Mouse (Mus musculus) small intestine, adult 2 months (tissue): ENCODE results near the gene 1700025G04Rik. TPM values are rescaled to one million over a fixed set of nuclear protein-coding genes. Genes with fewer than 3 reads are reported as not detected.
A peak's percentile ranks its signal among the peaks of the same experiment; 100 is the strongest.

Experiments
- H3K27ac ChIP-seq: fragments of 200-500 bp; 2 replicates; pipeline ENCODE4 v1.5.1; 2012; ENCODE audit warnings: low read depth, low read length, control low read depth, inconsistent platforms; ENCODE audit not compliant: insufficient read depth
- H3K27me3 ChIP-seq: fragments of 200-500 bp; 2 replicates; pipeline ENCODE4 v1.6.1; 2012; ENCODE audit warnings: mild to moderate bottlenecking, moderate library complexity, low read length, inconsistent platforms; ENCODE audit not compliant: control insufficient read depth, insufficient read depth
- H3K36me3 ChIP-seq: fragments of 200-500 bp; 2 replicates; pipeline ENCODE4 v1.6.1; 2012; ENCODE audit warnings: mild to moderate bottlenecking, low read length, control low read depth, inconsistent platforms; ENCODE audit not compliant: control insufficient read depth, insufficient read depth
- H3K4me1 ChIP-seq: fragments of 200-500 bp; 2 replicates; pipeline ENCODE4 v1.6.1; 2012; ENCODE audit warnings: low read length, inconsistent platforms, mixed read lengths; ENCODE audit not compliant: control insufficient read depth, insufficient read depth, insufficient read length
- H3K4me3 ChIP-seq: fragments of 200-500 bp; 2 replicates; pipeline ENCODE4 v1.5.1; 2012; ENCODE audit warnings: low read depth, mild to moderate bottlenecking, control low read depth, inconsistent platforms, low read length, moderate library complexity
- CTCF ChIP-seq: fragments of 200-500 bp; IDR thresholded peaks from 2 replicates; pipeline ENCODE4 v1.5.1; 2012; ENCODE audit warnings: low read depth, mild to moderate bottlenecking, control low read depth, inconsistent platforms, low read length, moderate library complexity, mixed read lengths; ENCODE audit not compliant: insufficient replicate concordance, insufficient read length; ENCODE audit errors: extremely low read depth
- POLR2A ChIP-seq: fragments of 200-500 bp; IDR thresholded peaks from 2 replicates; pipeline ENCODE4 v1.6.1; 2012; ENCODE audit warnings: low read depth, mild to moderate bottlenecking, control low read depth, inconsistent platforms, low read length, moderate library complexity
- WGBS: fragments of 180-500 bp; shearing (Covaris S2); methylation state at CpG from one replicate; pipeline ENCODE4 v1.1.7; 2018; 5-methylcytosine and 5-hydroxymethylcytosine counted together
- polyA plus RNA-seq: library from polyadenylated mRNA; depleted of rRNA; stranded (reverse); fragments of >200 nt; gene quantifications from 2 replicates; pipeline ENCODE4 v1.2.3, GENCODE M21; 2012

1700025G04Rik gene
- polyA plus RNA-seq, 1 experiment: 1.8 TPM

DNA sequence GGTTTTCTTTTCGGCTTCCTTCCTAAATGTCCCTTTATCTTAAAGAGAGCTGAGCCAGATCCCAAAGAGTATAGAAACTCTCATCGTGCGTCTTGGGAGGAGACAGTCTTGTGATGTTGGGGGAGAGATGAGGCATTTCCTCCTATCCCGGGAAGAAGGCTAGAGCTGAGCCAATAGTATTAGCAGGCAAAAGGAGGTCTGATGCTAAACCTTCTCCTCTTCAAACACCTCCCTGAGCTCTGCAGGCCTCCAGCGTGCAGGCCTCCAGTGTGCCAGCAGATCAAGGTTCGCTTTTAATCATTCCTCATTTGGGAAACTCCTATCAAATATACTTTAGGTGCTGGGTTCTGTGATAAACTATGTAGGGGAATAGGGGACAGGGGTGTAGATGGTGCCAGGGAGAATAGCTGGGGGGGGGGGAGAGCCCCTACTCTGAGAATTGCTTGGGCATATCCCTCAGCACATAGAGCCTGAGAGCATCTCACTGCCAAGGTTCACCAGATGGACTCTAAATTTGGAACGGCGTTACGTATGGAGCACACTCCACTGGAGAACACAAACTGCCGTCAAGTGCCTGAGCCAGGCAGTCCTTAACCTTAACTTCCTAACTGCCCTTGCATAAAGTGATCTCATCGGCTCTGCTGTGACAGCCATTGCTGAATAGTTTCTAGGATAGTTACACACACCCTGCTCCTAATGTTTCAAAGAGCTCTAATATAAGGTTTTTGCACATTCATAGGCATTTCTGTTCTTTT, 103.7 kb downstream of the 1700025G04Rik start:
- Histone ChIP-seq H3K36me3 (no peaks in the 10 kb centered on the region), H3K4me1 (peaks cover 27% of the 10 kb centered on the region; the same call in 1 of the 2 replicates), H3K4me3 (no peak overlapping the region), H3K27ac (no peak overlapping the region), H3K27me3 (no peaks in the 10 kb centered on the region)
- WGBS: 63% methylated on average over 11 of the region's 11 CpGs
- no peak for TF ChIP-seq POLR2A
- TF ChIP-seq CTCF: no peak

DNA sequence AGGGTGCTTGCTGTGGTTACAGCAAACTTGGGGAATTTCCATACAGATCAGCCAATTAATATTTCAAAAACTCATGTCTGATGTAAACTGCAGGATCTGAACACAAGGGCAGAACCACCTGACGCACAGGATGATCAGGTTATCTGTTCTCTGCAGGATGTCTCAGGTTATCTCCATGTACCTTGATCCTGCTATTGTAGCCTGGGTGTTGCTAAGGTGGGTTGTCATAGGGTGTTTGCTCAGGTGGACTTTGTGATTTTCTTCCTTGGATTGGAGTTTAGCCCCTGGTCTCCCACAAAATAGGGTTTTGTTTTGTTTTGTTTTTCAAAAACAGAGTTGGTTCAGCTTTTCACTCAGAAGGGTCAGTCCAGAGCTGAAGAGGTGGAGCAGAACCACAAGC, 104.9 kb downstream of the 1700025G04Rik start:
- WGBS: 47% methylated on average over 1 of the region's 1 CpGs
- no peak for TF ChIP-seq CTCF
- no peak for TF ChIP-seq POLR2A
- peak overlapping the region; percentile 63; the same call in 1 of the 2 replicates for H3K27ac ChIP-seq
- H3K36me3 ChIP-seq: no peaks in the 10 kb centered on the region
- peaks cover 22% of the 10 kb centered on the region; the same call in 1 of the 2 replicates for H3K4me1 ChIP-seq
- no peak overlapping the region for H3K4me3 ChIP-seq
- no peaks in the 10 kb centered on the region for H3K27me3 ChIP-seq

DNA sequence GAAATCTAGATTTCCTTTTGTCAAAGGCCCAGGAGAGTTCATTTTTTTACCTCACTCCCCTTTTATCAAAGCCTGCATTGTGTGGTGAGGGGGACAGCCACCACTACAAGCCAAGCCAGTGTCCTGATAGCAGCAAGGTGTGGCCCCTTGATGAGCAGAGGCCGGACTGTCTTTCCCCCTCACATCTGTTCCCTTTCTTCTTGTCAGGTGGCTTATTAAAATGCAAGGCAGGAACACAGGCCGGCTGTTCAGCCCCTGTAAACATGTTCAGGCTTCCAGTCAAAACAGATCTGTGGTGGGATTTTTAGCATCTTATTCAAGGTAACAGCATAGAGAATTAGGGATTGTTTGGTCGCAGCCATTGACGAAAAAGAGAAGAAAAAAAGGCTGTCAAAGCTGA, 105.9 kb downstream of the 1700025G04Rik start:
- no peaks in the 10 kb centered on the region for H3K27me3 ChIP-seq
- no peaks in the 10 kb centered on the region; the same call in 1 of the 2 replicates for H3K36me3 ChIP-seq
- no peak overlapping the region for H3K27ac ChIP-seq
- peaks cover 16% of the 10 kb centered on the region; the same call in 1 of the 2 replicates for H3K4me1 ChIP-seq
- 76% methylated on average over 4 of the region's 4 CpGs for WGBS
- TF ChIP-seq CTCF: no peak
- no peak for TF ChIP-seq POLR2A
- no peak overlapping the region for H3K4me3 ChIP-seq

DNA sequence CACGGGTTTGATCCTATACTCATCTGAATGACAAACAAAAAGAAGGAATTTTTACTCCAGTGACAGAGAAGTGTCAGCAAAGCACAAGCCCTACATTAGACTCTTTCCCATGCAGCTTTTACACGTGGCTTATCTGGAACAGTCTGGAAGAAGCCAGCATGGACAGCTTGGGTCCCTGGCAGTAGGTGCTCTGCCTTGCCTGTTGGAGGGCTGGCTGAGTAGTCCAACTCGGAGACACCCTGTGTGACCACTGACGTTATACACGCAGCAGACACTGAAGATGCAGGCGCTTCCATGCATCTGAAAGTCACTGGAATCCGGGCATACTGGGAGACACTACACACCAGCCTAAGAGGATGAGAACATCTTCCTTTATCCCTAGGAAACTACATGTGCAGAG, 109.4 kb downstream of the 1700025G04Rik start:
- H3K27me3 ChIP-seq: no peaks in the 10 kb centered on the region
- TF ChIP-seq CTCF (no peak), POLR2A (no peak)
- H3K36me3 ChIP-seq: no peaks in the 10 kb centered on the region; the same call in 1 of the 2 replicates
- H3K4me1 ChIP-seq: peaks cover 5% of the 10 kb centered on the region; the same call in 1 of the 2 replicates
- 77% methylated on average over 7 of the region's 7 CpGs for WGBS
- H3K4me3 ChIP-seq: no peak overlapping the region
- H3K27ac ChIP-seq: no peak overlapping the region

DNA sequence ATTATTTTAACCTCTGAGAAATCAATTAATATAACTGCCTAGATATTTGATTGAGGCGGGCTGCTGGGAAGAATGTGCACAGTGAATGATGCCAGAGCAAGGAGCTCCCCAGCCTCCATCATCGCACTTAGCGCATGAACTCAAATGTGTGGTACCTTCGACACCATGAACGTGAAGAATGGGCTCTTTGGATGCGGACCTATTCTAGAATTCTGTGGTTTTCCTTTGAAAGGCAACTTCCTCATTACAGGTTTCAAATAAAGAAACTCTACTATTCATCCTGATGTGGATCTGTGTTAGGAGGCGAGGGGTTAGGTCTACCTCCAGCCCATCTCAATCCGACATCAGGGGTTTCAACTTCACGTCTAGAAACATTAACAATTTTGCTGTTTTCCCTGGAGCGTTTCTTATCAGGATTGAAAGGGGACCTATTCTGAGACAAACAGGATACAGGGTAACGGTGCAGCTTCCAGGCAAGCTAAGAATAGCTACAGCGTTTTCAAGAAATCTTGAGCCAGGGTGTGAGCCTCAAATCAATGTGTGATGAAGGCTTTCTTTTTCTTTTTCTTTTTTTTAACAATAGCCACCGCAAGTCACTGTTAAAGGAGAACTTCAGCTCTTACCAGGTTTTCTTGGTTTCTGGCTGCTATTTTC, 110.0 kb downstream of the 1700025G04Rik start:
- Histone ChIP-seq H3K27ac (no peak overlapping the region), H3K36me3 (no peaks in the 10 kb centered on the region; the same call in 1 of the 2 replicates), H3K27me3 (no peaks in the 10 kb centered on the region), H3K4me3 (no peak overlapping the region), H3K4me1 (peaks cover 8% of the 10 kb centered on the region; the same call in 1 of the 2 replicates)
- TF ChIP-seq POLR2A (no peak), CTCF (no peak)
- 79% methylated on average over 13 of the region's 13 CpGs for WGBS

DNA sequence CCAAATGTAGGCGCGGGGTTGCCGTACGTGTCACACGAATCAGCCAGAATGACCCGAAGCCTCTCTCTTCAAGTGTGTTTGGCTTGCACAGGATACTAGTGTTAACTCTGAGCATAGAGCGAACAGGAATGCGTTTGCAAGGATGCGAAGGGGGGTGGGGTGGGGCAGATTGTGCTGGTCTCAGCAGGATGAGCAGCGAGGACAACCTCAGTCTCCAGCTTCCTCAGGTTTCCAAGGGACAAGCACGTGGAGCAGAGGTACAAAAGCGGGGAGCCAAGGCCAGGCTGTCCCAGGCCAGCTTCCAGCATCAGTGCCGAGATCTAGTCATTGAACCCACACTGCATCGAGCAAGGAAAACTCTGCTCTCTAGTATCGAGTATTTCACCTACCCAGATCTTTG, 111.2 kb downstream of the 1700025G04Rik start:
- Histone ChIP-seq H3K36me3 (no peaks in the 10 kb centered on the region; the same call in 1 of the 2 replicates), H3K27me3 (no peaks in the 10 kb centered on the region), H3K4me1 (peaks cover 6% of the 10 kb centered on the region; the same call in 1 of the 2 replicates), H3K27ac (no peak overlapping the region), H3K4me3 (no peak overlapping the region)
- 90% methylated on average over 15 of the region's 15 CpGs for WGBS
- TF ChIP-seq CTCF (no peak), POLR2A (no peak)

DNA sequence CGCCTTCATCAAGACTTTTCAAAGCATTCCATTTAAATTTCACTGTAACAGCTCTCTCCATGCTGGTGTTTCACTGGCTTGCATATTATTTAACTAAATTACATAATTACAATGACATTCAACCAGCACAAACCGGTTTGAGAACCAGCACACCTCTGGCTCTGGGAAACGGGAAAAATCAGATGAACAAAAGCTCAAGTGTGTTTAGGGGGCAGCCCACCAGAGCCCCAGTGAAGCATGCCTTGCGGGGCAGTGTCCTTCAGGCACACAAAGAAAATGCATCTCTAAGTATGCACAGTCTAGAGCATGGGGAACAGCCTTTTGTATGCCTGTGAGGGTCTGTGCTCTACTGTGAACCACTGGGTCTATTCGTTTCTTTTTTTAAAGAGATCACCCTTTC, 112.3 kb downstream of the 1700025G04Rik start:
- Histone ChIP-seq H3K36me3 (no peaks in the 10 kb centered on the region; the same call in 1 of the 2 replicates), H3K27me3 (no peaks in the 10 kb centered on the region), H3K4me3 (no peak overlapping the region), H3K27ac (no peak overlapping the region), H3K4me1 (peaks cover 6% of the 10 kb centered on the region; the same call in 1 of the 2 replicates)
- TF ChIP-seq POLR2A (no peak), CTCF (no peak)
- WGBS: 81% methylated on average over 5 of the region's 5 CpGs
